Mouse (Mus musculus) adrenal gland, adult (tissue): Measurements from ENCODE around the gene Wnt6.
"Not testable (repeated sequence)": the region's sequence is repeated elsewhere in the genome, so short reads cannot be mapped to it uniquely, and the experiment has no call there.

Experiments
- DNase-seq, 2 experiments: peaks; one replicate each; pipeline ENCODE4 v3.0.0; 2022 to 2023; ENCODE audit warnings: low spot score in 1 of 2; ENCODE audit not compliant: inconsistent age in 2 of 2

Wnt6 gene

DNA sequence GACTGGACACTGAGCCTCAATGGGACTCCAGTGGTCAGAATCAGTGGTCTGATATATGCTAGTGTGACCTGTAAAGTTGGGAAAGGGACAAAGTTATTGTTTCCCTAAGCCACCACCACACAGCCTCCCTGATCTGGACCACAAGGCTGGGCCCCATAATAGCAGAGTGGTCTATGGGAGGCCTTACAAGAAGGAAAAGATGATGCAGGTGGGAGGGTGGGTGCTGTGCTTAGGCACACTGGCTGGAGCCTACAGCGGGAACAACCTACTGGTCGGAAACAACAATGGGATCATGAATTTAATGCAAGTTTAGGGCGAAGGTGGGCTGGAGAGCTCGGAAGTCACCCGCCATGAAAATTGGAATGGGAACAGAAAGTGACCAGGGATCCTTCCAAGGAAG, 34.2 kb downstream of the Wnt6 start:
- peak in 1 of 2 experiments; percentile 37 for DNase-seq

DNA sequence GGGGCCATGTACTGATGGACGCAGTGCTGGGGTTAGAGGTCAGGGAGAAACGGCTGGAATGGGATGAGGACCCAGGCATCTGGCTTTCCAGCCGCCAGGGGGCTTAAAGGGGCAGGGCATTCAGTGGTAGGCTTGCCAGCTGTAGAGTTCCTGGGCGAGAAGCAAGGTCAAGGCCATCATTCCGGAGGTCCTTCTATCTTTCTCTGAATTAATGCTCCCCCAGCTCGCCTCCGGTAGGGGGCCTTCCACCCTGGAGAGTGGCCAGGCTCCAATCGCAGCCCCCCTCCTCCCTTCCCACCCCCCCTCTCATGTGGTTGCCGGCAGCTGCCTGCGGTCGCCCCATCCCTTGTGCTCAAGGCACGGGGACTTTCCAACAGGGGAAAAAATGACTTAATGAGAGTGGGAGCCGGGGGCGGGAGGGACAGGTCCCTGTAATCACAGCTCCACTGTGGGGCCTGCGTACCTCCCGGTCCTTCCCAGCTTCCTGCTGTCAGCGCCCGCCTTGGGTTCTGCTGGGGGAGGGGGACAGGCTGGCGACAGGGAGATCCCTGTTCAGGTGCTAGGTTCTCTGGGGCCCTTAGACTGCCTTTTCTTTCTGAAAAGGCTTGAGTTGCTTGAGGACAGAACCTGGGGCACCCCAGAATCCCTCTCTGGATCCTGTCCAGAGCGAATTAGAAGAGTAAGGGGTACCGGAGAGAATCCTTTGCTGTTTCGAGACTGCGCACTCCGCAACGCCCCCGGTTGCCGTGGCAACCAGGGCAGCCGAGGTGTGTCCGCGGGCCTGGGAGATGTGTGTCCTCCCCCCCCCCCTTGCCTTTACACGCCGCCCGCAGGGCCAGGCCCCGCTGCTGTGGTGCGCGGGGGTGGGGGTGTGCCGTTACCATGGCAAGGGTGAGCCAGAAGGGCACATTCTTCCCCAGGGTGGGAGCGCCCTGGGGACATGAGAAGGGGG, 34.9 kb downstream of the Wnt6 start:
- DNase-seq = peak; percentile 82 to 85

DNA sequence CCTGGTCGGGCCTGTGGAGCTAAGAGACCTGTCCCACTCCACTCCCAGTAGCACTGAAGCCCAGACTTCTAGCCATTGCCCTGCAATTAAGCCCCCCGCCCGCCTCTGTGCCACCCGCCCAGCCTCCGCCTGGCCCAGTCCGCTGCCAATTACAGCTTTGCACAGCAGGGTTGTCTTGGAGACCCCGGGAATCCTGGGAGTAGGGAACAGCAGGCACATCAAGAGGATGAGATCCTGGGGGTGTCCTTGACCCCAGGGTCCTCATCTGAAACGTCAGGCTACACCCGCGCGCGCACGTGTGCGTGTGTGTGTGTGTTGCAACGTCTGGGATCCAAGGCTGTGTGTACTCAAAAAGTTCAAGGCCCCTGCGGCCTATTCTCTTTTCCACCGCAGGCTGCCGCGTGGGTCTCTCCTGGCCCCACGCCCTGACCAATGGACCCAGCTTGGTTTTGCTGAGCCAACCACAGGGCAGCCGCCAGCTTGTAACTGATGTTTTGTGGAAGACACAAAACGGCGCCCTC, 35.9 kb downstream of the Wnt6 start:
- DNase-seq = peak in 1 of 2 experiments; percentile 90

DNA sequence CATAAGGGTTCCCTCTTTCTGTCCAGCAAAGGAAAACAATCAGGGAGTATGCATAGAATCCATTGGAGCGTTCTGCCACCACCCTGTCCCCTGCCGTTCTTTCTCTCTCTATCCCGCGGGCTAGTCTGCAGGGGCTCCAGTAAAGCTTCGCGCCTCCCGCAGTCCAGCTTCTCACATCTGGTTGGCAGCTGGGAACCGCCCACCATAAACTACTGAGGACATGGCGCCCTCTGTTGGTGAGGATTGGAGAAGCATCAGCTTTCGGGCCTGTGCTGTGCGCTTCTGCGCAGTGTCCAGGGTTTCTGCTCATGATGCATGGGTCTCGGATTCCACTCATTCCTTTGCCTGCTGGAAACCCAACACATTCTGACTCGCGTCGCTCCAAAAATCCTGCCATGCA, 36.4 kb downstream of the Wnt6 start:
- peak; percentile 94 to 98 for DNase-seq

DNA sequence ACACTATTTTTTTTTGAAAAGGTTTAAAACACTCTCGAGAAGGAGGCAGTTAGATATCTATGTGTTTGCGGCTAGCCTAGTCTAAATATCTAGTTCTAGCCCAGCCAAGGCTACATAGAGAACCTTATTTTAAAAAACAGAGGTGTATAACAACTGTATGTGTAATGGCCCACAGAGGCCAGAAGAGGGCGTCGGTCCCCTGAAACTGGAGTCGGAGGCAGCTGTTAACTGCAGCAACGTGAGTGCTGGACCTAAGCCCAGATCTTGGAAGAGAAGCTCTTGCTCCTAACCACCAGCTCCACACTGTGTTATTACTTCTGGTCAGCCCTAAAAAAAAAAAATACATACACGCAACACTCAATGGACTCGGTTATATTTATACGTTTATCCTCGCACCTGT, 37.3 kb downstream of the Wnt6 start:
- DNase-seq = no peak

DNA sequence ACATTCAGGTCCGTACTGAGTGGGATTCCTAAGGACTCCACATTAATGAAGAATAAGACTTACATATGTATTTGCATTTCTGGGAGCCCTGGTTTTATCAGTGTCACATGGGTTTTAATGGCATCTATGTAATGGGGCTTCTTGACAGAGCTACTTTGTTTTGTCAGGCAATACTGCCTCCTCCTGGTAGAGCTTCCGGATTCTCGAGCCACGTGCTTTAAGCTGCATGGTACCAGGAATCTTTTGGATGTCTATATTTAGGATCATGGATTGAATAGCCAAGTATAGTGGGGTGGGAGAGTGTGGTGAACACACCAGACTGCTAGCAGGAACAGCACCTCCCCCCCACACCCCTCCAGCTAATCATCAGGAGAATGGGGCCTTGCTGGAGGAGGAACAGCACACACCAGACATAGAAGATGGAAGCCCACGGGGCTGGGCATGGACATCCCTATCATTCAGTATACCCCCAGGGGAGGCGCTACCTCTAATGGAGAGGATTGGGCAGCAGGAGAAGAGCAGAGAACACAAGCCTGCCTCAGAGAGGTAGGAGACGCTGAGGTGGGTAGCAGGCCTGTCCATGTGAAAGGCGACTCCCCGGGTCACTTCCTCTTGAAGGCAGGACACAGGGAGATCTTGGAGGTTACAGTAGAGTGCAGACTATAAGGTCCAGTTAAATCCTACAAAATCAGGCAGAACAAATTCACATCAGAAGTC, 43.4 kb downstream of the Wnt6 start:
- DNase-seq = no peak

DNA sequence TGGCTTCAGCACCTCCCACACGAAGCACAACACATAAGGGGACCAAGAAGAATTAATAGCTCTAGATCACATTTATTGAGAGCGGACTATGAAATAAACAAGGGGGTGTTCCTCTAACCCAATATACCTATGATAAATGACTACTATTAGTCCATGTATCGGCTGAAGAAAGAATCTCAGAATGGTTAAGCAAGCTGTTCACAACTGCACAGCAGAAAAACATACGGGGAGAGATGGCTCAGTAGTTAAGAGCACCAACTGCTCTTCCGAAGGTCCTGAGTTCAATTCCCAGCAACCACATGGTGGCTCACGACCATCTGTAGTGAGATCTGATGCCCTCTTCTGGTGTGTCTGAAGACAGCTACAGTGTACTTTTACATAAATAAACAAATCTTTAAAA, 44.3 kb downstream of the Wnt6 start:
- DNase-seq = not testable (repeated sequence)

DNA sequence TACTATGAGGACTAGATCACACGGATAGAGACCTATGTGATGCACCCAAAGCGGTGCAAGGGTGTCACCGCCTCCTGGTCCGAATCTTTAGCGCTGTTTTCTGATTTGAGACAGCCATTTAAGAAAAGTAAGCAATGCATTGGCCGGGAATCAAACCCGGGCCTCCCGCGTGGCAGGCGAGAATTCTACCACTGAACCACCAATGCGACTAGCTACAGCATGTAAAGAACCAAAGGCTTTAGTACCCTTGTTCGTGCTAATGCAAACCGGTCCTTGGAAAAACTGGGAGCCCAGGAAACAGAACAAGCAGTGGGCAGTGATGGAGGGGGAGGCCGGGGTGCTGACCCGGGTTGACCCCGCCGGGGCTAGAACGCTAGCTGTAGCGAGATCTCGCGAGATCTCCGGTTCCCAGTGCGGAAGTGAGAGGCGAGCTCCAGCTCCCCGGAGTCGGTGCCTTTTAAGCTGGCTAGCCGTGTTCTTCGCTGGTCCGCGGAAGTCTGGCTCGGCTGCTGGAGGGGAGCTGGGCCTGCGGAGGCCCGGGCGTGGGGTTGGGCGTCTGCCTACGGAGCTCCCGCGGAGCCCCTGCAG, 45.0 kb downstream of the Wnt6 start:
- peak; percentile 93 to 97 for DNase-seq

DNA sequence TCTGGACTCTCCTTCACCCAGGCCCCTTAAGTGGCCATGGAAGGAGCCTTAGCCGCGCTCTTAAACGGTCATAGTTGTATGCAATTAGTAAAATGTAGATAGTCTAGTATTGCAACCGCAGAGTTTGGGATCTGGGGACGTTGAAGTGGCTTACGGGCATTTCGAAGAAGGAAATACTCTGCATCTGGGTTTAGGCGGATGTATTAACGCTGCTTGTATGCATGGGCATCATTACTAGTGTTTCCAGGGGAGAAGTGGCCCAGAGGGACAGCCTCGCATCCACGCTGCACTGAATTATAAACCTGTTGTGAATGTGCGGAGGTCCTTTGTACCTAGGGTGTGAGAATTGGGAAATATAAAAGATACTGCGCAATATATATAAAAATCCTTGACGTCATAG, 45.5 kb downstream of the Wnt6 start:
- DNase-seq = no peak

DNA sequence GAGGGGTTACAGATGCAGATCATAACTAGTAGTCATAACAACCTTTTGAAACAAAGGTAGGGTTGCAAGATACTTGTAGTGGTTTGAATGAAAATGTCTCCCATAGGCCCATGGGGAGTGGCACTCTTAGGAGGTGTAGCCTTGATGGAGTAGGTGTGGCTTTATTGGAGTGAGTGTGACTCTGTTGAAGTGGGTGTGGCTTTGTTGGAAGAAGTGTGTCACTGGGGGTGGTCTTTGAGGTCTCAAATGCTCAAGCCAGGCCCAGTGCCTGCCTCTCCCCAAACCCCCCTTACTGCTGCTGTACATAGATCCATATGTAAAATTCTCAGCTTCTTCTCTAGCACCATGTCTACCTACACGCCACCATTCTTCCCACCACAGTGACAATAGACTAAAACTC, 46.8 kb downstream of the Wnt6 start:
- DNase-seq = no peak

DNA sequence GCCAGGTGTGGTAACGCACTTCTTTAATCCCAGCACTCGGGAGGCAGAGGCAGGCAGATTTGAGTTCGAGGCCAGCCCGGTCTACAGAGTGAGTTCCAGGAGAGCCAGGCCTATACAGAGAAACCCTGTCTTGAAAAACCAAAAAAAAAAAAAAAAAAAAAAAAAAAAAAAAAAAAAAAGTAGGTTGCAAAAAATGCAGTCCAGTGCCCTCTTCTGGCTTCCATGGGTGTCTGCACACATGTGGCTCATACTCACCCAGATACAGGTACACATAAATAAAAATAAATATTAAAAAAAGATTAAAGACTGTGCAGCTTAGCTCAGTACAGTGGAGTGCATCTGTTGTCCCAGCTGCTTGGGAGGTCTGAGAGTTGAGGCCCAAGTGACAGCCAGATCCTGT, 51.9 kb downstream of the Wnt6 start:
- DNase-seq = not testable (repeated sequence)

DNA sequence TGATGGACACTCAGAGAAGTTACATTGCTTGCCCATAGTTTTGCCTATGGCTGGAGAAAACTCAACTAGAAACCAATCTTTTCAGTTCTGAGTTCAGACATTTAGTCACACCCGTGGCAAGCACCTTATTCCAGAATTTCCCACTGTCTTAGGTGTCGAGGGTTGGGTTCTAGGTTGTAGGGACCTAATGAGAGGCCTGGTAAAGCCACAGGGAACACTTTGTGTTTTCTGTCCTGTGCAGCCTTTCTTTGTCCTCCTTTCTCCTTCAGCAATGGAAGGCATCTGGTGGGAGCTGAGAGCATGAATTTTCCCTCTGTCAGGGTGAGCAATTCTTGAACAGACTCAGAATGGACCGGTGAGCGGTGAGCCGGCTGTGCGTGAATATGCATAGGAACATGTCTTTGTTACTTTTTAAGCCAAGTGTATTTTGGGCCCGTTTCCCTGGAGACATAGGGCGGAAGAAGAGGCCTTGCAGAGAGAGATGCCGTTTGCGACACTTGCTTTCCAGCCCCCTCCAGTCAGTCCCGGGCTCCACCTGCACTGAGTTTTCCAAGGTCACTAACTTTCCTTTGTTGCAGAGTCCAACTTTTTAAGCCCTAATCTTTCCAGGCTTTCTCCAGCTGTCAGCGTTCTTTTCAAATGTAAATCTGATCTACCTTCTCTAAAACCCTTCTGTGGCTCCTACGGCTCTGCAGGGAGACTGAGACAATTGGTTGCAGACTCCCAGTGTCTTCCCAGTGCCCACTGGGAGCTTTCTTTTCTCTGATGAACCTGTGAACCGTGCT, 53.0 kb downstream of the Wnt6 start:
- peak in 1 of 2 experiments; percentile 55 for DNase-seq

DNA sequence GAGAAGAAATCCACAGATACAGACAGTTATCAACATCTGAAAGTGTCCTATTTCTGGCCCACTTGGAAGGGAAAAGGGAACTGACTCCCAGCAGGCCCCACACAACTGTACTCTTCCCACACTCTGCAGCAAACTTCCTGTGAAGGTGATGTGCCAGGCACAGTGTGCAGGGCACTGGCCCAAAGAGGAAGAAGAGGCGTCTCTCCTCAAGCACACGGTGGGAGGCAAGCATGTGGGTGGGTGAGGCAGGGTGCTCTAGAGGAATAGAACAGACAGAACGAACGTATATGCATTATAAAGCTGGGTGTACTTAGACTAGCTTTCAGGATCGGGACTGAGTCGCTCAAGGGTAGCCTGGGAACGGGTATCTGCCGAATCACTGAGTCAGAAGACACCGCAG, 58.4 kb downstream of the Wnt6 start:
- no peak for DNase-seq

DNA sequence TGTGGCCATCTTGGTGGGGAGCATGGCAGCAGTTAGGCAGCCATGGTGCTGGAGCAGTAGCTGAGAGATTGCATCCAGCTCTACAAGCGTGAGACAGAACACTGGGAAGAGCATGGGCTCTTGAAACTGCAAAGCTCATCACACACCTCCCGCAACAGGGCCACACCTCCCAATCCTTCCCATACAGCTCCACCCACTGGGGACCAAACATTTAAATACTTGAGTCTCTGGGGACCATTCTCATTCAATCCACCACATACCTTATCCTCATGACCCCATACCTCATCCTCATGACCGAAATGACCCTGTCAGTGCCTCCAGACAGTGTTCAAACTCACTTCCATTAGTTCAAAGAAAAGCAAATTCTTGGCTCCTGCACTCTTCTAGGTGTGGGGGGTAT, 61.6 kb downstream of the Wnt6 start:
- no peak for DNase-seq
